Mouse (Mus musculus) urinary bladder, postnatal 25 days (tissue): Measurements from ENCODE around the gene Exoc6b.
"Not testable (repeated sequence)": the region's sequence is repeated elsewhere in the genome, so short reads cannot be mapped to it uniquely, and the experiment has no call there.

Experiments
- DNase-seq: peaks from one replicate; pipeline ENCODE4 v3.0.0; 2022; ENCODE audit warnings: low spot score

Exoc6b gene

DNA sequence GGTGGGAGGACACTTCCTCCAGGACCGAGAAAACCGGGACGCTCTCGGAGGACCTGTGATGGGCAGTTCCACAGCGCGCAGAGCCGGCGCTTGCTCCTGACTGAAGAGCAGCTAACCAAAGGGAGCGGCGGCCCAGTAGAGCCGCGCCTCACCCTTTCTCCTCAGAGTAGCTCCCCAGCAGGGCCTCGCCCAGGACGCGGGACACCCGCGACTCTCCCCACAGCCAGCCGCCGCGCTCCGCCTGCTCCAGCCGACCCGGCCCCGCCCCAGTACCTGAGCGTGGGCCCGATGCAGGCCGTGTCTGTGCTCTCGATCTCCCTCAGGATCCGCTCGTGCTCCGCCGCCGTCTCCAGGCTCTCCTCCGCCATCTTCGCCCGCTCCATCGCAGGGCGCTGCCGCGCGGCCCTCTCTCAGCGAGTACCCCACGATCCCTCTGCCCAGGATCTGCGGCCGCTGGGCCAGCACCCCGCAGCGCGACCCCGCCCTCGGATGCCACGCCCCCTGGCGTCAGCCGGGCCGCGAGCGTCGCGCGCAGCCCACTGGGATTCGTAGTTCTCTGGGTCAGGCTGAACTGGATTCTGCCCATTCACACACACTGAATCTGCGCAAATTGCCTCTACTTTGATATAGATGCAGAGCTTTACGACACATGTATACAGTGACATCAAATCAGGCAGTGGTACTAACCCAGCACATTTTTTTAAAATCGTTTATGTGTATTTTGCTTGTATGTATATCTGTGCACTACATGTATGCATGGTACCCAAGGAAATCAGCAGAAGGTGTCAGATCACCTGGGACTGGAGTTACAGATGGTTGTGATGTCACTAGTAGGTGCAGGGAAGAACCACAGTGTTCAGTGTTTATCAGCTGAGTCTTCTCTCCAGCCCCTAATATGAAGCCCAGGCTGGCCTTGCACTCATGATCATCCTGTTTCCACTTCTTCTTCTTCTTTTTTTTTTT lies at the start of gene Exoc6b:
Gene Exoc6b (minus strand): TSS at position 491 of the 963 bp plus-strand sequence.
- DNase-seq: peak; percentile 92

DNA sequence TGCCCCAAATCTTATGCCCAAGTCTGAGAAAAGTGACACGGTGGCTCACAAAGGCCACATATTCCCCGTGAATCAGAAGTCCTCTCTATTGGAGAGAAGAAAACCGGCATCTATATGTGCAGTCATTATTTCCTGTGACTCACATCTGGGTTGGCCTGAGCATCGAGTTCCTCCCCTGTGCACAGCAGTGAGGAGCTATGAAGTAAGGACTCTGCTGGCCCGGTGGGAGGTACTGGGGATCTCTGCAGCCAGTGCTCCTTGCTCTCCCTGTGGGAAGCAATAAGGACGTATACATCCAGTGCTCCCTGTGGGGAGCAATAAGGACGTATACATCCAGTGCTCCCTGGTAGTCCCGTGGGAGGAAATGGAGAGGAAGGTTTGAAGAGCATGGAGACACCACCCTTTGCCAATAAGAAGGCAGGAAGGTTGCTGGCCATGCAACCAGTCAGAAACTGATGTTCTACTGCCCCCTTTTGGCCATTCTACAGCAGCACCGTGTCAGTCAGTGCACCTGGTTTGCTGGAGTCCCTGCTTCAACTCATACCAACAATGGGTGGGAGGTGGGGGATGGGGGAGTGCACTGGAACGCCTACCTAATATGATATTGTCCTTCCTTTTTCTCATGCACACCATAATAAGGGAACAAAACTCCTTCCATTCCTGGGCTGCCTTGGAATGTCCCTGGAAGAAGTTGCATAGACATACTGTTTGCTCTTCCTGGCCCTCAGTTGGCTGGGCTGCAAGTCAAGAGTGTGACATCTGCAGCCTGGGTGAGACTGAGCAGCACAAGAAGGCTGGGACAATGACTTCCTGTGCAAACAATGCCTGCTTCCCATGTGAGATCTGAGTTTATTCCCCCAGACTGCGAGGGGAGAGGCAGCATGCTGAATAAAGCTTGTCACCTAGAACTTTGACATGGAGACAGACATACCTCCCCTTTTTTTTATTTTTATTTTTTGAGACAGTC lies 48.5 kb upstream of the Exoc6b start:
- peak; percentile 29 for DNase-seq

DNA sequence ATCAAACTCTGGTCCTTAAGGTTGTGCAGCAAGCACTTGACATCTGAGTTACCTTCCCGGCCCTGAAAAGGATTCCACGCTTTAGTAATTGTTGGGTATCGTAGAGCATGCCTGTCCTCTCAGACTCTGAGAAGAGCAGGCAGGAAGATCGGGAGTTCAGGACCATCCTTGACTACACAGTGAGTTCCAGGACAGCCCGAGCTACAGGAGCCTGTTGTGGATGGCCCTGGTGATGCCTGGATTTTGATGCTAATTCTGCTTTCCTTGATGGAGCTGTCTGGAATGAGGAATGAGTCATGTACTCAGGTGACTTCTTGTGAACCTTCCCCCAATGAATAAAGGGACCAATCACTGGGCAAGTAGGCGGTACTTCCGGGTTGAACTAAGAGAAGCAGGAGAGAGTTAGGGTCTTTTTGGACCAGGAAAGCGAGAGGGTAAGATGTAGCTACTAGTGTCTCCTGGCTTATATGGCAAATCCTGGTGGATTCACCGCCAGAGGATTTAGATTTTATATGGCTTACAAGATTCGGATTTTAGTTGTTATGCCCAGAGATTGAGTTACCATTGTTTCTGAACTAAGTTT lies 35.8 kb upstream of the Exoc6b start:
- no peak for DNase-seq

DNA sequence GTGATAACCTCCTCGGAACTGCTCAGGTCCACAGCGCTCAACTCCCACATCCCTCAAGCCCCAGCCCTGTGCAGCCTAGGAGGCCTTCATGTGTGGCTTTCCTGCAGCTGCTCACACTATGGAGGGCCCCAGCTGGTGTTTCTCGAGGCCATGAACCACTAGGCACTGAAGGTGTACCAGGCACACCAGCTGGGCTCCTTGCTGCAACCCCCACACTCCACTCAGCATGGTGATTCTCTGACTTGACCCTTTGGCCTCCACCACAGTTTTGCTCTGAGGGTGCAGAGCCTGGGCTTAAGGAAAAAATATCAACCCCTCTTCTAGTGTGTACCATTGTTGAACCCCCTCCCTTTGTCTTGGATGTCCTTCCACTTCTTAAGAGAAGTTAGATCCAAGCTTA lies 34.0 kb upstream of the Exoc6b start:
- DNase-seq: no peak

DNA sequence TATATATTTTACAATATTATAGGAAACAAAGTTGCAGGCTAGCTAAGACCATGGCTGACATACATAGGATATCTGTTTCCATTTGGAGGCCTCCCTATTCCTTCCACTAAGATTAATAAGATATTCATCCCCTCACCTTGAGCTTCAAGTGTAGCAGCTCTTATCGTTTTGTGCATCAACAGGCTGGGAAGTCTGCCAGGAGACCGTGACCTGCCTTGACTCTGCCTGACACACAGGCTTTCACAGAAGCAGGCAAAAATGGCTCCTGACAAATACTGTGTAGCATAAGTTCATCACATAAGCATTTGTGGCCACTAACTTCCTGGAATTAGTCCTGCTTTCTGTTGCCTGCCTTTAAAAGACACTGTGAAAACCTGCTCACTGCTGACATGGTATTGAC lies 27.1 kb upstream of the Exoc6b start:
- no peak for DNase-seq

DNA sequence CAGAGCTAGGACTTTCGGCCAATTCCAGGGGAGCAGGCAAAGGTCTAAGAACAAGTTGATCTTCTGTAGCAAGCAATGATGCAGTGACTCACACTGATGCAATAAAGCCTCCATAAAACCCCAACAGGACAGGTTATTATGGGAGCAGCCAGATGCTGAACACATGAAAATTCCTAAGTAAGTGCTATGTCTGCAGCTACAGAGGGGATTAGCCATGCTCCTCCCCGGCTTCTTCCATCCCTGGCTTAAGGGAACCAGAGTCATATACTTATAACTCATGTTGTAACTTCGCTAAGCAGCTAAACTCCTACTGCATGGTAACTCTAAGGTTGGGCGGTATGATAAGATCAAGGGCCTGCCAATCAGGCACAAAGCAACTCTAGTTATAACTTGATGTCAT lies 18.1 kb upstream of the Exoc6b start:
- DNase-seq: no peak

DNA sequence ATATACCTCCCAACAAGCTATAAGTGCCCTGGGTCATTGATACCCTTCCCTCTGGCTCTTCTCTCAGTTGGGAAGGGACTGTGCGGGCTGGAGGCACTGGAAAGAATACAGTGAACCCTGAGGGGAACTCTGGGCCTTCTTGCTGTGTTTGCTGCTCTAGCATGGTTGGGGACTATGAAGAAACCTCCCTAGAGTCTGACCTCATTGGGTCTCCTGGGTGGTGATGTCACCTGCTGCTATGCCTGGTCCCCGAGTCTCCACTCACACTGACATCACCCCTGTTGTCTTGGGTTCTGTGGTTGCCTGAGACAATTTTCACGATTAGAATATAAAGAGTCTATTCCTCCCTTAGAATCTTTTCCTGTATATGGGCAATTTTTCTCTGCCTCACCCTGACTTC lies 17.3 kb upstream of the Exoc6b start:
- no peak for DNase-seq

DNA sequence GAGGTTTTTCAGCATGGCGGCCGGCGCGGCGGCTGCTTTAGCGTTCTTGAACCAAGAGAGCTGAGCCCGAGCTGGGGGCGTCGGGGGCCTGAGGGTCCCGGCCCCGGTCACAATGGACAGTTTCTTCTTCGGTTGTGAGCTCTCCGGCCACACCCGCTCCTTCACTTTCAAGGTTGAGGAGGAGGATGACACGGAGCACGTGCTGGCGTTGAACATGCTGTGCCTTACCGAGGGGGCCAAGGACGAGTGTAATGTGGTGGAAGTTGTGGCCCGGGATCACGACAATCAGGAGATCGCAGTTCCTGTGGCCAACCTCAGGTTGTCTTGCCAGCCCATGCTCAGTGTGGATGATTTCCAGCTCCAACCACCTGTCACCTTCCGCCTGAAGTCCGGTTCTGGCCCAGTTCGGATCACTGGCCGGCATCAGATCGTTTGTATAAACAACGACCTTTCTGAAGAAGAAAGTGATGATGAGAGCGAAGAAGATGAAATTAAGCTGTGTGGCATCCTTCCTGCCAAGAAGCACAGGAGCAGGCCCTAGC lies 6.9 kb upstream of the Exoc6b start:
- DNase-seq: not testable (repeated sequence)

DNA sequence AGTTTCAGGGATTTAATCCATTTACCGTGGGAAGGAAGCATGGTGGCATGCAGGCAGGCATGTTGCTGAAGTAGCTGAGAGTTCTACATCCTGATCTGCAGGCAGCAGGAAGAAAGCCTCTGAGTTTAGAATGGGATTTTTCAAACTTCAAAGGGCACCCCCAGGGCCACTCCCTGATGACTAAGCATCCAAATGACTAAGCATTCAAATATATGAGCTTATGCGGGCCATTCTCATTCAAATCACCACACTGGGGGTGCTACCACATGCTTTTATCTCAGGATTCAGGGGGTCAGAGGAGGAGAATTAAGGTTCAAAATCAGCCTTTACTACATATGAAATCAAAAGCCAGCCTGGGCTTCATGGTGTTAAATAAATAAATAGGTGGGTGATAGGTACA lies 5.7 kb upstream of the Exoc6b start:
- no peak for DNase-seq

DNA sequence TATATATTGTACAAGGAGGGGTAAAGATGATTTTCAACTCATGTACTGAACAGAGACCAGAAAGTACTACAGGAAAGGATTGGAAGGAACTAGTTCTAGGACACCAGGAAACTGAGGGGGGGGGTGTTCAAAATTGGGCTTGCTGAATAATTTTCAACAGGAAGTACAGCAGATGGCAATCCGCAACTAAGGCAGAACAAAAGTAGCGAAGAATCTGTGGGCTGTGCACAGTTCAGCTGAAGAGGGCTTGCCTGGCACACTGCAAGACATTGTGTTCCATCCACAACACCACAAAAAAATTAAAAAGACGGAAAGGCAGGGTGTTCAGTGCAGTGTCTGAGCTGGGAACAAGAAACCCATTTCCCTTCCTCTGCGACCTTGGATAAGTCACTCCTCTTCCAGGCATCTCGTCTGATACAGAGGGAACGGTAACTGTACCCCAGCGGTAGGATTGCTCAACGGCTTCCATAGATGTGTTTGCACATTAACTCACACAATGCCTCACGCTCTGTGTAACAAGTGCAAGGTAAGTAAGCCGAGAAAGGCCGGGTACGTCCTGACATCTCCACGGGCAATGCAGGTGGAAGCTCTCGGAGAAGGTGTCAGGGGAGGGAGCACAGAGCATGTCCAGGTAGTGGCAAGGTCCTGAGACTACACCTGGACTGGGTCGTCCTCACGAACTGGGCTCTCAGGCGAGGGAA lies 841 bp downstream of the Exoc6b start:
- DNase-seq: no peak

DNA sequence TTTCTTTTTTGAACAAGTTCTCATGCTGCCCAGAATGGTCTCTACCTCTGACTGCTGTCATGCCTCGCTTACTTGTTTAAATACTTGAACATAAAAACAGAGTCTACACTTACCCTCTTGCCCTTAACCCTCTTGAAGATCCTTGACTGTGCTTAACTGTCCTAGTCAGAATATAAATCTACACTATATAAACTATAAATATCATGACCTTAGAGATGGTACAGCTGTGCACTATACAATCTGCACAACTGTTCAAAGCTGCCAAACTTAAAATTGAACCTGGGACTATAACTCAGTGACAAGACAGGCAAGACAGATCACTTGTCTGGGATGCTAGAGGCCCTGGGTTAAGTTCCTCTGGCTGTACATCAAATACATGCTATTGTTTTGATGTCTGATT lies 11.7 kb downstream of the Exoc6b start:
- no peak for DNase-seq

DNA sequence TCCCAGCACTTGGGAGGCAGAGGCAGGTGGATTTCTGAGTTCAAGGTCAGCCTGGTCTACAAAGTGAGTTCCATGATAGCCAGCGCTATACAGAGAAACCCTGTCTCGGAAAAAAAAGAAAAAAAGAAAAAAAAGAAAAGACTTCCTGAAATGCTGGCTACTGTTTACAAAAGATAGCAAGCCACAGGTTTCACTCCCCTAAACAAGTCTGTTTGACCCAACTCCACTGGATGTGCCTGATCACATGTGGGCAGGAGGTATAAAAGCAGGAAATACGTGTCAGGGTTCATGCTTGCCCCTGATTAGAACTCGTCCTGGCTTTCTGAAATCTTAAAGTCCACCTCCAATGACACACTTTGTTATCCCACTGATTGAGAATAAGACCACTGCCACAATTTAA lies 18.2 kb downstream of the Exoc6b start:
- DNase-seq: no peak

DNA sequence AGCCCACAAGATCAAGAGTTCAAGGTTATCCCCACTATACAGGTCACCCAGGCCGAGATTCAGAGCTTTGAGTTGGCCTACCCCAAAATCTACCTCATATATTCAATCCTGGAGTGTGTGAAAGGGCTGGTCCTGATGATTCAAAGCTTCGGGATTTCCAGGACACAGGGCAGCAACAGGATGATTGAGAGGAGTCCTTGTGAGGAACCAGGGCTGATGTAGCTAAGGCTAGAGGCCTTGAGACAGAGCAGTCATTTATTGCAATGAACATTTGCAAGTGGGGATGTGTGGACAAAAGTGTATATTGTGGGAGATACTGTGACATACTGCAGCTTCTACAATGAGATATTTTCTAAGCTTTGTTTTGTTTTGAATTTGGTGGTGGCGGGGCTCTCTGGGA lies 22.8 kb downstream of the Exoc6b start:
- DNase-seq: no peak

DNA sequence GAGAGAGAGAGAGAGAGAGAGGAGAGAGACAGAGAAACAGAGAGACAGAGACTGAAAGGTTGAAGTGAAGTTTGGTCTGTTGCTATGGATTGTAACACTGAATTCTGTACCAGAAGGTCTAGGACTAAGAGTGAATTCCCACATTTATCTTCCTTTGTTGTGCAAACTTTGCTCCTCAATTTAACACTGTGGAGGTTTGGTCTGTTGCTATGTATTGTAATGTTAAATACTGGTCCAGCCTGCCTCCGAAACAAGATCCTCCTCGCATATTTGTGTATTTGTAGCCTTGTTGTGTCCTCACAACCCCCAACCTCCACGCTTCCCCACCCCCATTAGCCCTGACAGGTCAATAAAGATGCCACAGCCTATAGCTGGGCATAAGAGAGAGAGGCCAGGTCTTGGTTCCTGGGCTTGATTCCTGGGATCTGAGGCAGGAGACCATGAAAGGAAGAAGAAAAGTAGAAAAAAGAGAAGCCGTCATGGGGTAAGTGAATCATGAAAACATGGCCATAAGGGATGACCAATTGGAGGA lies 24.6 kb downstream of the Exoc6b start:
- no peak for DNase-seq

DNA sequence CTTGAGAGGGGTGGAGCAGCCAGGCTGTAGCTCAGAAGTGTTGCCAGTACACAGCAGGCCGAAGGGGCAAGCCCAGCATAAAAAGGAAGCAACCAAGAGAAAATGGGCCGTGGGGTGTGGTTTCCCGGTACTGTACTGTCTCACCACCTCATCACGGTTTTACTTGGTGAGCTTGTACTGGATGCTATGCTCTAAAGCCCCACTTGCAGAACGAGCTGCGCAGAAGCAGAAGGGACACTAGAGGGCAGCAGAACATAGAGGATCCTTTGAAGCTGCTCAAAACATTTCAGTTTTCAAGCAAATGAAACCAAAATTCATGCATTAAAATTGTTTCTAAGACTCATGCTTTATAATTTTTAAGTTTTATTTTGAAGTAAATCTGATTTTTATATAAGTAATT lies 31.6 kb downstream of the Exoc6b start:
- peak; percentile 47 for DNase-seq

DNA sequence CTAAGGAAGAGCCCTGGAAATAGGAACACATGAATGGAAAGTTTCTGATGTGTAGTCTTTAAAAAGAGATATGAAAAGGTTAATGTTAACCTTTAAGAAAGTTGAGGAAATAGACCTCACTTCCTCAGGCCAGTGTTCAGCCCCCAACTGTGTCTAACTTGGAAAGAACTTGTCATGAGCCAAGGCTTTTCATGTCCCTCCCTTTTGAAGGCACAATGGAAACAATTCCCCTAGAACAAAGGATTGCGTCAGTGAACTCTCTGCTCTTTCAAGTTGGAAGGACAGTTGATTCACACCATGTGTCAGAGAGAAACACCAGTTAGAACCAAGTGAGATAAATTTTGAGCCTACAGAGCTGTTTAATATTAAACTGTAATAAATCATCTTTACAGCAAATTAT lies 39.6 kb downstream of the Exoc6b start:
- DNase-seq: no peak

DNA sequence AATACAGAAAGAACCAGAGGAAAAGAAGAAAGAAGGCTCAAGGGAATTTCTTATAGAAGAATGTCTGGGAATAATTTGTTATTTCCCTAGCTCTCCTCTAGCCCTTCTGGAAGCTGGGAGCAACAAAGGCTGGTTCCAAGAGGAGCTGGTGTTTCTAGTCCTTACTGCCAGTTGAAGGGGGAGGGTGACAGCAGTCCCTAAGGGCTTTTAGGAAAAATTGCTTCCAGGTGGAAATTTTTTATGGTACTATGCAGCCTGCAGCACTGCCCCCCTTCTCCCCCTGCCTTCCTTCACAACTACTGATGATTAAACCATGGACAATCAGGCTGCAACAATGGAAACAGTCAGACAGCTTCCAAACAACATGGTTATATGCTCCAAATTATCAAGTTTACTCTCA lies 44.9 kb downstream of the Exoc6b start:
- no peak for DNase-seq

DNA sequence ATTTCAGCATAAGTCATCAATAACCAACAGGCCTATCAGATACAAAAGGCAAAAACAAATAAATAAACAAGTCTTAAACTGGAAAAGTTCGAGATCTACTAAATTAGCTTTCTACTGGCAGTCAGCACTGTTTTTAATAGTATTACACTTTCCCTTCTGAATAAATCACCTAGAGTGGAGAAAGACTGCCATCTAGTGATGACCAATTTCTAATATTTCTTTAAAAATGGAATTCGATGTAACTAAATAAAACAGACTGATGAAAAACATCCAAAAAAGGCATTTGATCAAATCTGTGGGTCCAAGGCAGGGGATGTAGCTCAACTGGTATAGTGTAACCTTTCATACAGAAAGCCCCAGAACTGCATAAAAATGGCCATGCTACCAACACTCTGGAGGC lies 52.3 kb downstream of the Exoc6b start:
- DNase-seq: no peak

DNA sequence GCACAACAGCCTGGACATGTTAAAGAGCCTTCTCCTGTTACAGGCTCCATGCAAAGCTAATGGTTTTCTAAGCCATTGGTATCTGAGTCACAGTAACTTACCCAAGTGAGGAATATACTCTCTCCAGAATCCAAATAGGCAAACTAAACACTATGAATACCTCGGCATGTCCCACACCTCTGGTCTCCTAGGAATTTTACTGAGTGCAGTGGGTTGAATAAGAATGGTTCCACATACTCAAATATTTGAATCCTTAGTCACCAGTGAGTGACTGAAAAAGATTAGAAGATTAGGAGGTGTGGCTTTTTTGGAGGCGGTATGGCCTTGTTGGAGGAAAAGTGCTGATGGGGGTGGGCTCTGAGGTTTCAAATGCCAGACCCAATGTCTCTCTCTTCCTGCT lies 55.4 kb downstream of the Exoc6b start:
- DNase-seq: no peak

DNA sequence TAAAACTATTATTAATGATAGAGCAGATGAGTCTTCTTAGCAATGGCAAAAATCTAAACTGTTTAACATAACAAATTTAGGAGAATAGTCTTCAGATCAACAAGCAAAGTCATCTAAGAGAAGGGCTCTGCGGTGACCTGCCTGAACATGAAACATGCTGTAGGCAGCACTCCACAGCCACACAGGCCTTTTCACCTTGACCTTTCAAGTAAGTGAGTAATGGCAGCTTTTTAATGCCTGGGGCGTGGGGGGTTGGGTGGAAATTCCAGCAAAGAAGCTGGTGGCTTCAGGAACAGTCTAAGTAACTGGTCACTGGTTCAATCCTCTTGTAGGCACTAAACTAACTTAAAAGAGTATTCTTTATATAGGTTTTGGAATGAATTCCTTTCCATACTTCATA lies 58.9 kb downstream of the Exoc6b start:
- no peak for DNase-seq

DNA sequence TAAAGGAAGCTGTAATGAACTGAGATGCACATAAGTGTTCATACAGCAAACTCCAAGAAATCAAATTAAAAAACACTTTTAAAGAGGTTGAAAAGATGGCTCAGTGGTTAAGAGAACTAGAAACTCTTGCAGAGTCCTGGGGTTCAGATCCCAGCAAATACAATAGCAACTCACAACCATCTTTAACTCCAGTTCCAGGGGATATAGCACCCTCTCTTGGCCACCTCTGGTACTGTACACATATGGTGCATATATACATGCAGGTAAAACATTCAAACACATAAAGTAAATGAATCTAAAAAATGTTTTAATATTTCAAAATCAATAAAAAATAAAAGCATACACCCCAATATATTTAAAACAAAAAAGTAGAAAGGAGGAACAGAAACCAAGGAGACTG lies 73.9 kb downstream of the Exoc6b start:
- no peak for DNase-seq
